Mouse (Mus musculus) cortical plate, adult 2 months (tissue): ENCODE measurements around the gene Izumo1. TPM values are rescaled to one million over a fixed set of nuclear protein-coding genes. Genes with fewer than 3 reads are reported as not detected.
"Not testable (repeated sequence)": the region's sequence is repeated elsewhere in the genome, so short reads cannot be mapped to it uniquely, and the experiment has no call there.

Experiments
- H3K27ac ChIP-seq: fragments of 200-500 bp; 2 replicates; pipeline ENCODE4 v1.5.1; 2012; ENCODE audit warnings: low read length, control low read depth, inconsistent platforms; ENCODE audit not compliant: insufficient read depth
- H3K4me1 ChIP-seq: fragments of 200-500 bp; 2 replicates; pipeline ENCODE4 v1.6.1; 2011; ENCODE audit warnings: low read length; ENCODE audit not compliant: control insufficient read depth, insufficient read depth
- H3K4me3 ChIP-seq: fragments of 200-500 bp; 2 replicates; pipeline ENCODE4 v1.5.1; 2011; ENCODE audit warnings: mild to moderate bottlenecking, low read length, control low read depth; ENCODE audit not compliant: insufficient read depth
- CTCF ChIP-seq: fragments of 200-500 bp; IDR thresholded peaks from 2 replicates; pipeline ENCODE4 v1.5.1; 2011; ENCODE audit warnings: mild to moderate bottlenecking, control low read depth, low read length; ENCODE audit not compliant: insufficient read depth; ENCODE audit errors: extremely low read depth
- POLR2A ChIP-seq: fragments of 200-500 bp; IDR thresholded peaks from 2 replicates; pipeline ENCODE4 v1.6.1; 2011; ENCODE audit warnings: mild to moderate bottlenecking, low read length, control low read depth; ENCODE audit not compliant: insufficient read depth; ENCODE audit errors: extremely low read depth
- polyA plus RNA-seq: library from polyadenylated mRNA; depleted of rRNA; stranded (reverse); fragments of >200 nt; gene quantifications from 2 replicates; pipeline ENCODE4 v1.2.3, GENCODE M21; 2012

Izumo1 gene
- polyA plus RNA-seq, 1 experiment = 0.13 TPM

- no peak for TF ChIP-seq POLR2A
- no peak for TF ChIP-seq CTCF
- H3K27ac ChIP-seq = no peak overlapping the region
Measured at GRCm38 (mm10) chr7:45642503-45643255, 21.1 kb downstream of the Izumo1 start.

GRCm38 (mm10) chr7:45643441-45644178, 22.0 kb downstream of the Izumo1 start:
- H3K4me3 ChIP-seq = peak overlapping the region; percentile 43
- no peak for TF ChIP-seq CTCF
- peak; percentile 64 for TF ChIP-seq POLR2A
- 0 out of 2 replicates have a peak overlapping the region, but pooled peaks have one; percentile 33 for H3K27ac ChIP-seq
- H3K4me1 ChIP-seq = no peaks in the 10 kb centered on the region

More at GRCm38 (mm10) chr7:45642503-45643255, 21.1 kb downstream of the Izumo1 start:
- no peaks in the 10 kb centered on the region; the same call in 1 of the 2 replicates for H3K4me1 ChIP-seq
- H3K4me3 ChIP-seq = peak overlapping the region; percentile 43

GRCm38 (mm10) chr7:45644183-45644582, 22.6 kb downstream of the Izumo1 start:
- no peaks in the 10 kb centered on the region for H3K4me1 ChIP-seq
- TF ChIP-seq CTCF = no peak
- peak; percentile 81 for TF ChIP-seq POLR2A
- peak overlapping the region; percentile 31 for H3K4me3 ChIP-seq
- H3K27ac ChIP-seq = peak overlapping the region; percentile 1; the same call in 1 of the 2 replicates

GRCm38 (mm10) chr7:45644872-45645590, 23.4 kb downstream of the Izumo1 start:
- TF ChIP-seq POLR2A = no peak
- TF ChIP-seq CTCF = no peak
- H3K4me3 ChIP-seq = peak overlapping the region; percentile 31
- no peaks in the 10 kb centered on the region for H3K4me1 ChIP-seq
- H3K27ac ChIP-seq = peak overlapping the region; percentile 1; the same call in 1 of the 2 replicates

GRCm38 (mm10) chr7:45645591-45645971, 24.0 kb downstream of the Izumo1 start:
- Histone ChIP-seq H3K4me1 (no peaks in the 10 kb centered on the region), H3K4me3 (no peak overlapping the region), H3K27ac (no peak overlapping the region)
- TF ChIP-seq POLR2A = no peak
- no peak for TF ChIP-seq CTCF

GRCm38 (mm10) chr7:45646671-45647070, 25.1 kb downstream of the Izumo1 start:
- TF ChIP-seq POLR2A (no peak), CTCF (no peak)
- no peaks in the 10 kb centered on the region for H3K4me1 ChIP-seq
- H3K27ac ChIP-seq = no peak overlapping the region
- H3K4me3 ChIP-seq = no peak overlapping the region

- no peaks in the 10 kb centered on the region for H3K4me1 ChIP-seq
- H3K27ac ChIP-seq = no peak overlapping the region
- H3K4me3 ChIP-seq = no peak overlapping the region
- no peak for TF ChIP-seq CTCF
- TF ChIP-seq POLR2A = no peak
Measured at GRCm38 (mm10) chr7:45649351-45649750, 27.7 kb downstream of the Izumo1 start.

- not testable (repeated sequence) for H3K27ac ChIP-seq, H3K4me3 ChIP-seq, H3K4me1 ChIP-seq
Measured at GRCm38 (mm10) chr7:45650484-45650883, 28.9 kb downstream of the Izumo1 start.

- Histone ChIP-seq H3K27ac (no peak overlapping the region), H3K4me1 (no peaks in the 10 kb centered on the region; the same call in 1 of the 2 replicates), H3K4me3 (no peak overlapping the region)
- TF ChIP-seq CTCF (no peak), POLR2A (no peak)
Measured at GRCm38 (mm10) chr7:45654424-45655047, 32.9 kb downstream of the Izumo1 start.
